Mouse (Mus musculus): ENCODE measurements around the gene Fam178b.

DNA sequence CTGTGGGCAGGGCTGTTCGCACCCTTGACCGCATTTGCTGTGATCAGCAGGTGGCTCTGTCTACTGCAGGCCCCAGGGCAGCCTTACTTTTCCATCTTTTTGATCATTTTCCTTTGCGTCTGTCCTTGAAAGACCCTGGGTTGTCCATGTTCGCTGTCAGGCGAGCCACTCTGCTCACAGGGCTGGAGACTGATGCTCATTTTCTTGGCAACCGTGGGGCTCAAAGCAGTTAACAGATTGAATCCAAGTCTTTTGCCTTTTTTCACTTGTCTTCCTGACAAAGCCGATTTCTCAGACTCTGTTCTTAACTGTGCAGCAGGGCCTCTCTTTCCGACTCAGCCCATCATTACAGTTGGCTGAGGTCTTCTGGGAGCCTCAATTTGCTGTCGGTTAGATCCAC is 92.3 kb downstream of the Fam178b start:
- TF ChIP-seq CTCF (IDR thresholded peaks at IDR 0.05; ENCODE audit: low read depth, low read length) (no peak), GATA1 (IDR thresholded peaks at IDR 0.05; ENCODE audit: borderline replicate concordance, low read length) (no peak), POLR2AphosphoS5 (IDR thresholded peaks at IDR 0.05; ENCODE audit: insufficient replicate concordance, low read depth, low read length) (no peak), TAL1 (conservative IDR thresholded peaks at IDR 0.05; ENCODE audit: low read depth, low read length) (no peak)

All from G1E (cell line).